Mouse (Mus musculus) left cerebral cortex, adult 11 months (tissue): ENCODE data around the gene Pprc1.

ENCODE experiments used
- DNase-seq: peaks from one replicate; pipeline ENCODE4 v3.0.0; 2022; ENCODE audit warnings: low spot score

The Pprc1 gene

GRCm38 (mm10) chr19:46119458-46119857 is 74.8 kb downstream of the Pprc1 start:
- DNase-seq = no peak

GRCm38 (mm10) chr19:46120872-46121271 is 76.2 kb downstream of the Pprc1 start:
- DNase-seq = no peak
